Mouse (Mus musculus) lung, postnatal 0 days (tissue): ENCODE measurements around the gene Prkce. TPM values are rescaled to one million over a fixed set of nuclear protein-coding genes. Genes with fewer than 3 reads are reported as not detected.
A peak's percentile ranks its signal among the peaks of the same experiment; 100 is the strongest.

Experiments
- ATAC-seq: fragments of 200-750 bp; cut with Nextera tagmentation; 2 replicates; pipeline ENCODE4 v1.8.0; 2017; ENCODE audit warnings: moderate library complexity
- DNase-seq: peaks from one replicate; pipeline ENCODE4 v3.0.0-alpha.2; 2016; ENCODE audit warnings: low spot score
- H3K27ac ChIP-seq: fragments of 300-500 bp; sonication (generic); 2 replicates; pipeline ENCODE4 v1.5.1; 2014; ENCODE audit warnings: antibody characterized with exemption, mild to moderate bottlenecking, low read length, mixed read lengths
- H3K27me3 ChIP-seq: fragments of 300-500 bp; sonication (generic); replicated peaks from 2 replicates; pipeline ENCODE4 v1.6.1; 2014; ENCODE audit warnings: low read length, mixed read lengths; ENCODE audit not compliant: insufficient read depth
- H3K36me3 ChIP-seq: fragments of 300-500 bp; sonication (generic); 2 replicates; pipeline ENCODE4 v1.6.1; 2014; ENCODE audit warnings: low read length, mixed read lengths; ENCODE audit not compliant: insufficient read depth
- H3K4me1 ChIP-seq: fragments of 300-500 bp; sonication (generic); 2 replicates; pipeline ENCODE4 v1.6.1; 2014; ENCODE audit warnings: antibody characterized with exemption, low read depth, low read length, mixed read lengths; ENCODE audit not compliant: insufficient read depth
- H3K4me2 ChIP-seq: fragments of 300-500 bp; sonication (generic); replicated peaks from 2 replicates; pipeline ENCODE4 v1.6.1; 2014; ENCODE audit warnings: low read depth, mild to moderate bottlenecking, low read length, moderate library complexity, mixed read lengths
- H3K4me3 ChIP-seq: fragments of 300-500 bp; sonication (generic); 2 replicates; pipeline ENCODE4 v1.5.1; 2014; ENCODE audit warnings: low read depth, low read length
- H3K9ac ChIP-seq: fragments of 300-500 bp; sonication (generic); replicated peaks from 2 replicates; pipeline ENCODE4 v1.6.1; 2014; ENCODE audit warnings: low read depth, mild to moderate bottlenecking
- H3K9me3 ChIP-seq: fragments of 300-500 bp; sonication (generic); 2 replicates; pipeline ENCODE4 v1.6.1; 2016; ENCODE audit warnings: low read length, mixed read lengths
- CTCF ChIP-seq: IDR thresholded peaks from 2 replicates; pipeline ENCODE4 v1.5.1; 2016; ENCODE audit warnings: antibody characterized with exemption, mild to moderate bottlenecking
- EP300 ChIP-seq: IDR thresholded peaks from 2 replicates; pipeline ENCODE4 v1.6.1; 2016; ENCODE audit warnings: antibody characterized with exemption, mild to moderate bottlenecking, control low read depth
- WGBS: fragments of 180-500 bp; shearing (Covaris S2); extraction: QIAGEN DNeasy Blood & Tissue Kit; methylation state at CpG from one replicate; pipeline ENCODE4 v1.1.7; 2014; 5-methylcytosine and 5-hydroxymethylcytosine counted together
- polyA plus RNA-seq: library from polyadenylated mRNA; unstranded; fragments of >200 nt; fragmentation: Nextera tagmentation; extraction: Ambion mirVana; gene quantifications from 2 replicates; pipeline ENCODE4 v1.2.1, GENCODE M21; 2015

Prkce gene
- polyA plus RNA-seq, 1 experiment from 2014 or later = 10.6 TPM

GRCm38 (mm10) chr17:86392475-86392874 is 224.9 kb downstream of the Prkce start:
- TF ChIP-seq EP300 (no peak), CTCF (no peak)
- Histone ChIP-seq H3K9ac (no peak overlapping the region), H3K4me3 (no peak overlapping the region), H3K36me3 (no peaks in the 10 kb centered on the region), H3K27ac (no peak overlapping the region), H3K9me3 (no peaks in the 10 kb centered on the region), H3K4me1 (no peaks in the 10 kb centered on the region; the same call in 1 of the 2 replicates), H3K4me2 (no peak overlapping the region), H3K27me3 (no peaks in the 10 kb centered on the region)
- ATAC-seq = no peak
- no peak for DNase-seq
- 87% methylated on average over 5 of the region's 5 CpGs for WGBS

GRCm38 (mm10) chr17:86393191-86393590 is 225.6 kb downstream of the Prkce start:
- H3K4me1 ChIP-seq = no peaks in the 10 kb centered on the region; the same call in 1 of the 2 replicates
- no peak overlapping the region for H3K27ac ChIP-seq
- no peaks in the 10 kb centered on the region for H3K36me3 ChIP-seq
- H3K4me3 ChIP-seq = no peak overlapping the region
- no peak for TF ChIP-seq CTCF
- TF ChIP-seq EP300 = no peak
- no peak for DNase-seq
- H3K4me2 ChIP-seq = no peak overlapping the region
- no peaks in the 10 kb centered on the region for H3K27me3 ChIP-seq
- H3K9me3 ChIP-seq = no peaks in the 10 kb centered on the region
- no peak for ATAC-seq
- no peak overlapping the region for H3K9ac ChIP-seq
- 95% methylated on average over 10 of the region's 10 CpGs for WGBS

- Histone ChIP-seq H3K9ac (no peak overlapping the region), H3K27me3 (no peaks in the 10 kb centered on the region), H3K4me3 (no peak overlapping the region), H3K4me1 (no peaks in the 10 kb centered on the region; the same call in 1 of the 2 replicates), H3K4me2 (no peak overlapping the region), H3K27ac (no peak overlapping the region), H3K36me3 (no peaks in the 10 kb centered on the region), H3K9me3 (no peaks in the 10 kb centered on the region)
- DNase-seq (no peak), ATAC-seq (no peak)
- TF ChIP-seq EP300 = no peak
- no peak for TF ChIP-seq CTCF
Observed at GRCm38 (mm10) chr17:86397097-86397496, 229.5 kb downstream of the Prkce start.

- no peak for TF ChIP-seq CTCF
- no peak for TF ChIP-seq EP300
- Histone ChIP-seq H3K9ac (no peak overlapping the region), H3K36me3 (no peaks in the 10 kb centered on the region), H3K4me3 (no peak overlapping the region), H3K4me1 (no peaks in the 10 kb centered on the region; the same call in 1 of the 2 replicates), H3K27ac (no peak overlapping the region), H3K27me3 (no peaks in the 10 kb centered on the region), H3K4me2 (no peak overlapping the region), H3K9me3 (no peaks in the 10 kb centered on the region)
- DNase-seq (peak; percentile 30), ATAC-seq (no peak)
- 55% methylated on average over 5 of the region's 5 CpGs for WGBS
Observed at GRCm38 (mm10) chr17:86397647-86398046, 230.1 kb downstream of the Prkce start.

- 94% methylated on average over 1 of the region's 1 CpGs for WGBS
- no peaks in the 10 kb centered on the region for H3K27me3 ChIP-seq
- no peak overlapping the region for H3K27ac ChIP-seq
- H3K9ac ChIP-seq = no peak overlapping the region
- no peak for TF ChIP-seq EP300
- no peak for TF ChIP-seq CTCF
- H3K9me3 ChIP-seq = no peaks in the 10 kb centered on the region
- H3K4me3 ChIP-seq = no peak overlapping the region
- no peak for ATAC-seq
- no peak for DNase-seq
- H3K36me3 ChIP-seq = no peaks in the 10 kb centered on the region
- H3K4me1 ChIP-seq = no peaks in the 10 kb centered on the region; the same call in 1 of the 2 replicates
- no peak overlapping the region for H3K4me2 ChIP-seq
Observed at GRCm38 (mm10) chr17:86398226-86398625, 230.6 kb downstream of the Prkce start.

- no peaks in the 10 kb centered on the region for H3K36me3 ChIP-seq
- 36% methylated on average over 4 of the region's 4 CpGs for WGBS
- H3K4me1 ChIP-seq = no peaks in the 10 kb centered on the region; the same call in 1 of the 2 replicates
- no peak overlapping the region for H3K4me3 ChIP-seq
- H3K27me3 ChIP-seq = no peaks in the 10 kb centered on the region
- no peak overlapping the region for H3K9ac ChIP-seq
- no peaks in the 10 kb centered on the region for H3K9me3 ChIP-seq
- ATAC-seq = peak; percentile 94
- H3K27ac ChIP-seq = no peak overlapping the region
- no peak overlapping the region for H3K4me2 ChIP-seq
- DNase-seq = peak; percentile 77
- TF ChIP-seq EP300 = no peak
Observed at GRCm38 (mm10) chr17:86400032-86400431, 232.4 kb downstream of the Prkce start.

- 87% methylated on average over 11 of the region's 11 CpGs for WGBS
Observed at GRCm38 (mm10) chr17:86404795-86405501, 237.4 kb downstream of the Prkce start.

More at GRCm38 (mm10) chr17:86404795-86405501, 237.4 kb downstream of the Prkce start:
- no peaks in the 10 kb centered on the region for H3K36me3 ChIP-seq
- no peaks in the 10 kb centered on the region for H3K9me3 ChIP-seq
- no peak for DNase-seq
- no peak for TF ChIP-seq EP300
- no peak for TF ChIP-seq CTCF
- H3K4me1 ChIP-seq = peaks cover 4% of the 10 kb centered on the region; the same call in 1 of the 2 replicates
- no peak overlapping the region for H3K27ac ChIP-seq
- no peaks in the 10 kb centered on the region for H3K27me3 ChIP-seq
- H3K4me3 ChIP-seq = no peak overlapping the region
- no peak overlapping the region for H3K4me2 ChIP-seq
- no peak overlapping the region for H3K9ac ChIP-seq
- ATAC-seq = no peak
